Mouse (Mus musculus) embryonic facial prominence, embryonic 14.5 days (tissue): ENCODE measurements around the gene Als2. TPM values are rescaled to one million over a fixed set of nuclear protein-coding genes. Genes with fewer than 3 reads are reported as not detected.

ENCODE experiments used
- ATAC-seq: fragments of 200-750 bp; cut with Nextera tagmentation; 2 replicates; pipeline ENCODE4 v1.8.0; 2017; ENCODE audit warnings: low read depth, moderate number of reproducible peaks, moderate TSS enrichment
- DNase-seq: peaks from one replicate; pipeline ENCODE4 v3.0.0-alpha.2; 2015; ENCODE audit warnings: low spot score
- H3K27ac ChIP-seq: fragments of 300-500 bp; sonication (generic); replicated peaks from 2 replicates; pipeline ENCODE4 v1.5.1; 2014; ENCODE audit warnings: low read depth, mild to moderate bottlenecking, low read length, moderate library complexity
- H3K27me3 ChIP-seq: fragments of 300-500 bp; sonication (generic); replicated peaks from 2 replicates; pipeline ENCODE4 v1.6.1; 2014; ENCODE audit warnings: low read length; ENCODE audit not compliant: control insufficient read depth, insufficient read depth
- H3K36me3 ChIP-seq: fragments of 300-500 bp; sonication (generic); 2 replicates; pipeline ENCODE4 v1.6.1; 2014; ENCODE audit warnings: low read length, mixed read lengths; ENCODE audit not compliant: control insufficient read depth, insufficient read depth
- H3K4me1 ChIP-seq: fragments of 300-500 bp; sonication (generic); 2 replicates; pipeline ENCODE4 v1.6.1; 2014; ENCODE audit warnings: antibody characterized with exemption, low read length; ENCODE audit not compliant: control insufficient read depth, insufficient read depth
- H3K4me2 ChIP-seq: fragments of 300-500 bp; sonication (generic); 2 replicates; pipeline ENCODE4 v1.6.1; 2014; ENCODE audit warnings: low read depth, mild to moderate bottlenecking, low read length, moderate library complexity, mixed read lengths
- H3K4me3 ChIP-seq: fragments of 300-500 bp; sonication (generic); 2 replicates; pipeline ENCODE4 v1.5.1; 2014; ENCODE audit warnings: low read depth, mild to moderate bottlenecking, low read length
- H3K9ac ChIP-seq: fragments of 300-500 bp; sonication (generic); 2 replicates; pipeline ENCODE4 v1.6.1; 2014; ENCODE audit warnings: low read depth, mild to moderate bottlenecking, low read length, moderate library complexity, mixed read lengths
- H3K9me3 ChIP-seq: fragments of 300-500 bp; sonication (generic); 2 replicates; pipeline ENCODE4 v1.6.1; 2016; ENCODE audit warnings: low read length; ENCODE audit not compliant: control insufficient read depth
- WGBS: fragments of 180-500 bp; shearing (Covaris S2); extraction: QIAGEN DNeasy Blood & Tissue Kit; methylation state at CpG from one replicate; pipeline ENCODE4 v1.1.7; 2014; 5-methylcytosine and 5-hydroxymethylcytosine counted together
- polyA plus RNA-seq: library from polyadenylated mRNA; unstranded; fragments of >200 nt; fragmentation: Nextera tagmentation; extraction: Ambion mirVana; gene quantifications from 2 replicates; pipeline ENCODE4 v1.2.1, GENCODE M21; 2014

Gene Als2
- polyA plus RNA-seq, 1 experiment from 2014 or later, result 9.3 TPM

GRCm38 (mm10) chr1:59167654-59168425, 69.2 kb downstream of the Als2 start:
- Histone ChIP-seq H3K27me3 (no peaks in the 10 kb centered on the region), H3K27ac (no peak overlapping the region), H3K9me3 (no peaks in the 10 kb centered on the region), H3K4me1 (no peaks in the 10 kb centered on the region), H3K9ac (no peak overlapping the region), H3K36me3 (peaks cover 61% of the 10 kb centered on the region), H3K4me2 (no peak overlapping the region), H3K4me3 (no peak overlapping the region)
- WGBS, result 82% methylated on average over 4 of the region's 4 CpGs
- ATAC-seq (no peak), DNase-seq (no peak)

GRCm38 (mm10) chr1:59166232-59166905, 70.7 kb downstream of the Als2 start:
- no peak overlapping the region for H3K4me2 ChIP-seq
- DNase-seq (no peak), ATAC-seq (no peak)
- no peak overlapping the region for H3K27ac ChIP-seq
- no peaks in the 10 kb centered on the region for H3K27me3 ChIP-seq
- H3K4me3 ChIP-seq, result no peak overlapping the region
- 82% methylated on average over 9 of the region's 9 CpGs for WGBS
- peaks cover 57% of the 10 kb centered on the region for H3K36me3 ChIP-seq
- no peak overlapping the region for H3K9ac ChIP-seq
- no peaks in the 10 kb centered on the region for H3K9me3 ChIP-seq
- H3K4me1 ChIP-seq, result no peaks in the 10 kb centered on the region

- WGBS, result 48% methylated on average over 5 of the region's 5 CpGs
- H3K27ac ChIP-seq, result no peak overlapping the region
These were observed 73.1 kb downstream of the Als2 start for GRCm38 (mm10) chr1:59163918-59164317.

GRCm38 (mm10) chr1:59163030-59163461, 74.0 kb downstream of the Als2 start, which contains the start of gene Mpp4:
Gene Mpp4, minus strand, starts transcription at chr1:59163389.
- H3K27ac ChIP-seq, result no peak within 1 kb of the TSS; the same call in 1 of the 2 replicates
- no peak within 1 kb of the TSS for H3K4me2 ChIP-seq
- H3K4me3 ChIP-seq, result no peak within 1 kb of the TSS

More at GRCm38 (mm10) chr1:59163918-59164317, 73.1 kb downstream of the Als2 start:
- H3K27me3 ChIP-seq, result no peaks in the 10 kb centered on the region
- H3K4me2 ChIP-seq, result no peak overlapping the region
- H3K36me3 ChIP-seq, result peaks cover 40% of the 10 kb centered on the region
- DNase-seq, result no peak
- no peak overlapping the region for H3K9ac ChIP-seq
- ATAC-seq, result no peak
- no peak overlapping the region for H3K4me3 ChIP-seq
- H3K4me1 ChIP-seq, result no peaks in the 10 kb centered on the region
- no peaks in the 10 kb centered on the region for H3K9me3 ChIP-seq

GRCm38 (mm10) chr1:59162309-59163024, 74.6 kb downstream of the Als2 start:
- Histone ChIP-seq H3K9ac (no peak overlapping the region), H3K9me3 (no peaks in the 10 kb centered on the region), H3K27ac (no peak overlapping the region), H3K27me3 (no peaks in the 10 kb centered on the region), H3K4me1 (no peaks in the 10 kb centered on the region), H3K4me3 (no peak overlapping the region), H3K36me3 (peaks cover 28% of the 10 kb centered on the region), H3K4me2 (no peak overlapping the region)
- WGBS, result 39% methylated on average over 8 of the region's 8 CpGs
- ATAC-seq (peak; percentile 65; the same call in 1 of the 2 replicates), DNase-seq (peak; percentile 68)

More at GRCm38 (mm10) chr1:59163030-59163461, 74.0 kb downstream of the Als2 start, which contains the start of gene Mpp4:
- WGBS, result 55% methylated on average over 12 of the region's 12 CpGs
- H3K4me1 ChIP-seq, result no peaks in the 10 kb centered on the region
- H3K9me3 ChIP-seq, result no peaks in the 10 kb centered on the region
- no peak within 1 kb of the TSS for H3K9ac ChIP-seq
- peaks cover 33% of the 10 kb centered on the region for H3K36me3 ChIP-seq
- ATAC-seq (peak; percentile 26; the same call in 1 of the 2 replicates), DNase-seq (peak; percentile 19)
- H3K27me3 ChIP-seq, result no peaks in the 10 kb centered on the region

GRCm38 (mm10) chr1:59161396-59161795, 75.6 kb downstream of the Als2 start:
- no peak for ATAC-seq
- no peak for DNase-seq
- Histone ChIP-seq H3K9me3 (no peaks in the 10 kb centered on the region), H3K4me1 (no peaks in the 10 kb centered on the region), H3K27ac (no peak overlapping the region), H3K4me2 (no peak overlapping the region), H3K27me3 (no peaks in the 10 kb centered on the region), H3K9ac (no peak overlapping the region), H3K36me3 (peaks cover 18% of the 10 kb centered on the region; the same call in 1 of the 2 replicates), H3K4me3 (no peak overlapping the region)
- 77% methylated on average over 6 of the region's 6 CpGs for WGBS

GRCm38 (mm10) chr1:59160871-59161270, 76.2 kb downstream of the Als2 start:
- Histone ChIP-seq H3K4me3 (no peak overlapping the region), H3K9me3 (no peaks in the 10 kb centered on the region), H3K36me3 (peaks cover 13% of the 10 kb centered on the region; the same call in 1 of the 2 replicates), H3K4me2 (no peak overlapping the region), H3K4me1 (no peaks in the 10 kb centered on the region), H3K27ac (no peak overlapping the region), H3K9ac (no peak overlapping the region), H3K27me3 (no peaks in the 10 kb centered on the region)
- WGBS, result 82% methylated on average over 6 of the region's 6 CpGs
- ATAC-seq, result no peak
- no peak for DNase-seq

GRCm38 (mm10) chr1:59159136-59159535, 77.9 kb downstream of the Als2 start:
- Histone ChIP-seq H3K4me3 (no peak overlapping the region), H3K4me1 (no peaks in the 10 kb centered on the region), H3K4me2 (no peak overlapping the region), H3K9ac (no peak overlapping the region), H3K27ac (no peak overlapping the region), H3K9me3 (no peaks in the 10 kb centered on the region), H3K27me3 (no peaks in the 10 kb centered on the region), H3K36me3 (peaks cover 7% of the 10 kb centered on the region; the same call in 1 of the 2 replicates)
- DNase-seq, result no peak
- no peak for ATAC-seq
- WGBS, result 91% methylated on average over 3 of the region's 3 CpGs
